Mouse (Mus musculus): ENCODE results near the gene Sema3a.
A peak's percentile ranks its signal among the peaks of the same experiment; 100 is the strongest.
"Not testable (repeated sequence)": the region's sequence is repeated elsewhere in the genome, so short reads cannot be mapped to it uniquely, and the experiment has no call there.

The Sema3a gene

GRCm38 (mm10) chr5:13573867-13574266, 448.7 kb downstream of the Sema3a start:
- DNase-seq: no peak

- DNase-seq: no peak
Observed at GRCm38 (mm10) chr5:13579123-13579522, 453.9 kb downstream of the Sema3a start.

GRCm38 (mm10) chr5:13585559-13586207, 460.5 kb downstream of the Sema3a start:
- peak; percentile 19 for DNase-seq

GRCm38 (mm10) chr5:13594422-13594821, 469.2 kb downstream of the Sema3a start:
- DNase-seq: no peak

DNA sequence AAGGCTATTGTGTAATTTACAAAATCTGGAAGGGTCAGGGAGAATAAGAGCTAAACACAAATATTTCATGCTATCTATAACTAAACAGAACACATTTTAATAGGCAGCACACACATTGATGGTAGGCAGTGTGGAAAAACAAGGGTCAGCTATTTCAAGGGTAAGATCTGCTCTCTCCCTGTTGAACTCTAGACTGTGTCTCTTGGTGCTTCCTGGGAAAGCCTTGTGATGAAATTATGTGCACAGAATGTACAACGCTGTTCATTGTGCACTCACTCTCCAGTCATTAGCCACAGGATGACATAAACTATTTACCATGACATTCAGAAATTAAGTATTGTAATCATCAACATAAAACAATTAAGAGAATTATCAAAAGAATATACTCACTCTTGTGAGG, 486.4 kb downstream of the Sema3a start:
- DNase-seq: no peak

- DNase-seq: no peak
Observed at GRCm38 (mm10) chr5:13612088-13612487, 486.9 kb downstream of the Sema3a start.

DNA sequence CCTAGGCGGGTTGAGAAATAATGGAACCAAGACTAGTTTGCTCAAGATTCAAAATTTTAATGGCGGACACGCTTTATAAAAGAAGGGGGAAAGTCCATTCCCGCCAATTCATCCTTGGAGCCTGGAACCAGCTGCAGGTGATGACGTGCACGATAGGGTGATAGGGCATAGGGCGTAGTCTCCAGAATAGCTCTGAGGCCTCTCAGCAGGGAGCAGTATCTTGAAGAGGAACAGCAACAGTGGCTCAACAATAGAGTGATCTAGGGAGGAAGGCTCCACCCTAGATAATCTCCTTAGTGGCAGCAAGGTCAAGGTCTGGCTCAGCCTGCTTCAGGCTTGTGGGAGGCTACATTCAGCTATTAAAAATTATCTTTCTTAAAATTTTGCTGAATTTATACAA, 489.4 kb downstream of the Sema3a start:
- not testable (repeated sequence) for DNase-seq

DNA sequence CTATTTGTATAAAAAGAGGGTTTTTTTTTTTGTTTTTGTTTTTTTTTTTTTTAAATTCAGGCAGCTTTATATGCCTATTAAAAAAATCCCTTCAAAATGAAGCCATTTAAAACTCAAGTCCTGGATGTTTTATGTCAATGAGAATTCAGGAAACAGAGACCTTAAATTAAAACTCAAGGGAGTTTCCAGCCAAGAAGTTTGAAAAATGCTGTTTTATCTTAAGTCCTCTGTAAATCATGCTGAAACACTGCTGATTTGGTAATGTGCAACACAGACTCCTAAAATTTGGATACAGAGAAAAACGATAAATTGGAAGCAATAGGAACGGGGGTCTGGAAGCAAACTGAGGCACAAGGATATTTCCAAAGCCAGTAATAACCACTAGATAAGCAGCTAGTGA, 490.7 kb downstream of the Sema3a start:
- no peak for DNase-seq

DNA sequence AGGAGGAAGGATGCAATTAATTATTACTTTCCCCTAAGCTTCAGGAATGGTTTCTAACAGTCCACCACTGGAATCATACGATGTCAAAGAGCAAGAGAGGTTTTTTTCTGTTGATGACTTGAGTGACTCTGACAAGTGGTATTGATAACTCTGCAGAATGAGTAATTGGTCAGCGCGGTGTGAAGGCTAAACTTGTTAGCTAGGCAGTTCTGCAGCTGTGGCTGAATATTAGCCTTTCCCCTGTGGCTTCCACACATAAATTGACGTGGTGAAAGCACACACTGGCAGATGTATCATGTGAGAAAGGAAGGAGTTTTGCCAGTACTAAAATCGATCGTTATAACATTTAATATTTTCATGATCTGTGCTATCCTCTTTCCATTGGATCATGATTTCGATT, 497.4 kb downstream of the Sema3a start:
- no peak for DNase-seq

DNA sequence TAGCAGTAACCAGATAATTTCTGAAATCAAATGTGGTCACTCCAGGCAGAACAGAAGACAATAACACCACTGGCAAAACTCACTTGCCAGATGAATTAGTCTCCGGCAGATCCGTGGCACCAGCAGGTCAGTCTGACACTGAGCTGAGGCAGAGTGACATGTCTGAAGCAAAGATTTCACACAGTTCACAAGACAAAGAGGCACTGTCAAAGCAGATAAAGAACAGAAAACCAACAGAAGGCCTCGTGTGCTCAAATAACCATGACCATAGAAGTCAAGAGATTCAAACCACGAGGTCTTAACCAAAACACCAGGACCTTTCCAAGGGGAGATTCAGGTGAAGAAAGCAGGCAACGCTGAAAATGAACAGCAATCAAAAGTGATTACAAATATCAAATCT, 499.5 kb downstream of the Sema3a start:
- no peak for DNase-seq

GRCm38 (mm10) chr5:13626093-13626492, 500.9 kb downstream of the Sema3a start:
- no peak for DNase-seq

- DNase-seq: peak; percentile 80
Observed at GRCm38 (mm10) chr5:13628606-13629311, 503.5 kb downstream of the Sema3a start.

DNA sequence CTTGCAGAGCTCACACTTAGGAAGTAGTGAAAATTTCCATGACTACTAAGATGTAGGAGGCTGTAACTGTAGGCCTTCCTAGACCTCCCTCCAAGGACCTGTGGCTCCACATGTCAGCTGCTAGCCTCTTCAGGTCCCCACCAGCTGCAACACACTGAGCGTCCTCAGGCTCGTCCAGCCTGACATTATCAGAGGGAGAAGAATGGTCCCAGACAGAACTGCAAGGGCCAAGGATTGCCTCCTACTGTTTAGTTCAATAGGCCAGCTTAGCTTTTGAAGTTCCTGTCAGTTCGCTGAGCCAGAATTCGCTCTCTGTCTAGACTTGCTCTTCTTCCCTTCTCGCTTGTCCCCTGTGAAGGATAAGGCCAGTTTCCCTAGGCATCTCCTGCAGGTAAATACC, 504.7 kb downstream of the Sema3a start:
- DNase-seq: no peak

GRCm38 (mm10) chr5:13630692-13631091, 505.5 kb downstream of the Sema3a start:
- DNase-seq: no peak

- DNase-seq: no peak
Observed at GRCm38 (mm10) chr5:13636237-13636636, 511.0 kb downstream of the Sema3a start.
